Mouse (Mus musculus): ENCODE measurements around the gene Sema4c. TPM values are rescaled to one million over a fixed set of nuclear protein-coding genes. Genes with fewer than 3 reads are reported as not detected.

Gene Sema4c
- total and polyA plus RNA-seq, 3 experiments: 0.87 TPM; not detected in 2

DNA sequence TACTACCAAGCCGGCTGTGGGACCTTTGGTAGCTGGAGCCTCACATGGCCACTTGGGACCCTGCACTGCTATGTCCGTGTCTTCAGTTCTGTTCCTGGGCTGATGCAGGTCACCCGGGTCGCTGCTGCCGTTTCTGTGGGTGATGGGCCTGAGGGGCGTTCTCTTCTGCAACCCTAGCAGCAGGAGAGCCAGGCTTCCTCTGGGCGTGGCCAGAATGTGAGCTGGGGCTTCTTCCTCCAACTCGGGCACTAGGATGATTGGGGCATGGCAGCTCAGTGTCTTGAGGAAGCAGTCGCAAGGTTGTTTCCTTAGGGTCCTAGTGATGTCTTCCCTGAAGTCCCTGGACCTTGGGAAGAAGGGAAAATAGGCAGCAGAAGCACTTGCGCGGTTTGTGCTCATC lies 38.5 kb downstream of the Sema4c start:
- TF ChIP-seq TAL1 (conservative IDR thresholded peaks at IDR 0.05; ENCODE audit: low read depth, low read length): no peak
- TF ChIP-seq GATA1 (IDR thresholded peaks at IDR 0.05; ENCODE audit: borderline replicate concordance, low read length): no peak
- no peak for TF ChIP-seq POLR2AphosphoS5 (IDR thresholded peaks at IDR 0.05; ENCODE audit: insufficient replicate concordance, low read depth, low read length)
- no peak for TF ChIP-seq CTCF (IDR thresholded peaks at IDR 0.05; ENCODE audit: low read depth, low read length)
- no peak for TF ChIP-seq GATA2 (IDR thresholded peaks at IDR 0.05; ENCODE audit: borderline replicate concordance, low read depth, low read length)
- H3K36me3 ChIP-seq (replicated peaks): peaks cover 98% of the 10 kb centered on the region
- no peaks in the 10 kb centered on the region for H3K27me3 ChIP-seq (ENCODE audit: insufficient read depth, low read length)
- peaks cover 37% of the 10 kb centered on the region for H3K4me1 ChIP-seq (ENCODE audit: insufficient read depth, low read depth, low read length)
- H3K4me3 ChIP-seq (ENCODE audit: low read depth, low read length): no peak overlapping the region
- no peaks in the 10 kb centered on the region for H3K9me3 ChIP-seq (replicated peaks)
- DNase-seq (ENCODE audit: low spot score) (no peak), ATAC-seq (ENCODE audit: extremely low read depth, insufficient number of reproducible peaks, low FRiP score, poor library complexity, severe bottlenecking) (no peak)

DNA sequence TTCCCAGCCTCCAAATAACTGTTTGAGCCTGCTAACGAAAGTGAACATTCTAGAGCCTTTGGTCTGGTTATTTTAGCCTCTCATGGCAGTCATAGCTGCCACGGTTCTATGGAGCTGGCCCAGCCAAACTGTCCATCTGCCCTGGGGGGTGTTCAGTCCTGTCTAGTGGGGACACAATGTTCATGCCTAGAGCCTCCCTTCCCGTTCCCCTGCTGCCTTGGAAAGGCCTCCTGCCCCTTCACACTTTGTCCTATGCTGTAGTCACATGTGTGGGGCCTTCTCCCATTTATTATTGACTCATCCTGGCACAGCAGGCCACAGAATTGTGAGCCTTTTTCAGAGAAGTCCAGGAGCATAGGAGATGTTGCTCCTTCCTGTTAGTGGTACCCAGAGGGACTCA lies 39.9 kb downstream of the Sema4c start:
- no peak for TF ChIP-seq GATA1 (IDR thresholded peaks at IDR 0.05; ENCODE audit: borderline replicate concordance, low read length)
- TF ChIP-seq CTCF (IDR thresholded peaks at IDR 0.05; ENCODE audit: low read depth, low read length): no peak
- TF ChIP-seq GATA2 (IDR thresholded peaks at IDR 0.05; ENCODE audit: borderline replicate concordance, low read depth, low read length): no peak
- TF ChIP-seq TAL1 (conservative IDR thresholded peaks at IDR 0.05; ENCODE audit: low read depth, low read length): no peak
- no peak for TF ChIP-seq POLR2AphosphoS5 (IDR thresholded peaks at IDR 0.05; ENCODE audit: insufficient replicate concordance, low read depth, low read length)
- Histone ChIP-seq H3K4me3 (ENCODE audit: low read depth, low read length) (no peak overlapping the region), H3K36me3 (replicated peaks) (peaks cover 93% of the 10 kb centered on the region), H3K9me3 (replicated peaks) (no peaks in the 10 kb centered on the region), H3K27me3 (ENCODE audit: insufficient read depth, low read length) (no peaks in the 10 kb centered on the region), H3K4me1 (ENCODE audit: insufficient read depth, low read depth, low read length) (peaks cover 49% of the 10 kb centered on the region)
- no peak for ATAC-seq (ENCODE audit: extremely low read depth, insufficient number of reproducible peaks, low FRiP score, poor library complexity, severe bottlenecking)
- DNase-seq (ENCODE audit: low spot score): no peak

DNA sequence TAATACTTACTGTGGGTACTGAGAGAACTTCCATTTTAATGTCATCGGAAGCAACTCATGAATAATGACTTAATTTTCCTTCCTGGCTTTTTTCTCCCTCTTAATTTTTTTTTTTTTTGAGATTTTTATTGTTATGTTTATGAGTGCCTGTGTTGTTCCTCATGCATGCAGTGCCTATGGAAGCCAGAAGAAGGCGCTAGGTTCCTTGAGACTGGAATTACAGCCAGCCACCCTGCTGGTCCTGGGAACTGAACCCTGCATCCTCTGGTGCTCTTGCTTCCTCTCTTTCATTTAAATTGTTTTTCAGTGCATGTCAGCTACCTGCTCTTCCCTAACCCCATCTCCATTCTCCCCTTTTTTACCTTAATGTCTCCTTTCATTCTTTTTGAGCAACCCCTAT lies 44.4 kb downstream of the Sema4c start:
- H3K36me3 ChIP-seq (replicated peaks): peaks cover 52% of the 10 kb centered on the region
- peaks cover 58% of the 10 kb centered on the region for H3K4me1 ChIP-seq (ENCODE audit: insufficient read depth, low read depth, low read length)
- H3K4me3 ChIP-seq (ENCODE audit: low read depth, low read length): no peak overlapping the region; the same call in 1 of the 2 replicates
- DNase-seq (ENCODE audit: low spot score): no peak
- no peak for ATAC-seq (ENCODE audit: extremely low read depth, insufficient number of reproducible peaks, low FRiP score, poor library complexity, severe bottlenecking)
- TF ChIP-seq TAL1 (conservative IDR thresholded peaks at IDR 0.05; ENCODE audit: low read depth, low read length): no peak
- TF ChIP-seq POLR2AphosphoS5 (IDR thresholded peaks at IDR 0.05; ENCODE audit: insufficient replicate concordance, low read depth, low read length): no peak
- TF ChIP-seq CTCF (IDR thresholded peaks at IDR 0.05; ENCODE audit: low read depth, low read length): peak; percentile 47
- TF ChIP-seq GATA2 (IDR thresholded peaks at IDR 0.05; ENCODE audit: borderline replicate concordance, low read depth, low read length): no peak
- no peak for TF ChIP-seq GATA1 (IDR thresholded peaks at IDR 0.05; ENCODE audit: borderline replicate concordance, low read length)
- no peaks in the 10 kb centered on the region for H3K27me3 ChIP-seq (ENCODE audit: insufficient read depth, low read length)
- no peaks in the 10 kb centered on the region for H3K9me3 ChIP-seq (replicated peaks)

DNA sequence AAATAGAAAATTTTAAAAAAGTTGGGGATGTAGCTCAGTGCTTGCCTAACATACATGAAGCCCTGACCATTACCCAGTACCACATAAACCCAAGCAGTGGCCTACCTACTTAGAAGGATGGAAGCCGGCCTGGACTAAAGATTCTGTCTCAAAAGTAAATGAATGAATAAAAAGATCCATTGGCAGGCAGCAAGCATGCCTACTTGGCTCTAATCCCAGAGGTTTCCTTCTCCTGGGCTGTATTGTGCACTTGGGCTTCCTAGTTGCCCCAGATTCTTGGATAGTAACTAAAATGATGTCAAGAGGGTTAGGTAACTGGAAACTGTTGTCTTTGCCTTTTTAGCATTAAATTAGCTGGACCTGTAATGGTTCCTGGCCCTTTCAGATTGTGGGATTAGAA lies 44.8 kb downstream of the Sema4c start:
- no peak for DNase-seq (ENCODE audit: low spot score)
- Histone ChIP-seq H3K36me3 (replicated peaks) (peaks cover 48% of the 10 kb centered on the region), H3K9me3 (replicated peaks) (no peaks in the 10 kb centered on the region), H3K27me3 (ENCODE audit: insufficient read depth, low read length) (no peaks in the 10 kb centered on the region), H3K4me1 (ENCODE audit: insufficient read depth, low read depth, low read length) (peaks cover 55% of the 10 kb centered on the region), H3K4me3 (ENCODE audit: low read depth, low read length) (peak overlapping the region; percentile 84)
- no peak for ATAC-seq (ENCODE audit: extremely low read depth, insufficient number of reproducible peaks, low FRiP score, poor library complexity, severe bottlenecking)
- TF ChIP-seq CTCF (IDR thresholded peaks at IDR 0.05; ENCODE audit: low read depth, low read length) (no peak), TAL1 (conservative IDR thresholded peaks at IDR 0.05; ENCODE audit: low read depth, low read length) (no peak), GATA2 (IDR thresholded peaks at IDR 0.05; ENCODE audit: borderline replicate concordance, low read depth, low read length) (no peak), GATA1 (IDR thresholded peaks at IDR 0.05; ENCODE audit: borderline replicate concordance, low read length) (no peak), POLR2AphosphoS5 (IDR thresholded peaks at IDR 0.05; ENCODE audit: insufficient replicate concordance, low read depth, low read length) (no peak)

DNA sequence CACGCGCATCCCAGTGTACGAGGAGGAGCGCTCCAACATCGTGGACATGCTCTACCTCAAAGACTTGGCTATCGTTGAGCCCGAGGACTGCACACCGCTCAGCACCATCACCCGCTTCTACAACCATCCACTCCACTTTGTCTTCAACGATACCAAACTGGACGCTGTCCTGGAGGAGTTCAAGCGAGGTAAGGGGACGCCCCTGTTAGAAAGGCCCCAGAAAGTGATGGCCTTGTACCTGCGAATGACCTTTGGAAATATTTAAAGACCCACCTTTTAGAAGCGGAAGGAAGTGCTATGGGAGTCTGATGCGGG lies 45.2 kb downstream of the Sema4c start:
- no peaks in the 10 kb centered on the region for H3K9me3 ChIP-seq (replicated peaks)
- ATAC-seq (ENCODE audit: extremely low read depth, insufficient number of reproducible peaks, low FRiP score, poor library complexity, severe bottlenecking): no peak
- H3K27me3 ChIP-seq (ENCODE audit: insufficient read depth, low read length): no peaks in the 10 kb centered on the region

DNA sequence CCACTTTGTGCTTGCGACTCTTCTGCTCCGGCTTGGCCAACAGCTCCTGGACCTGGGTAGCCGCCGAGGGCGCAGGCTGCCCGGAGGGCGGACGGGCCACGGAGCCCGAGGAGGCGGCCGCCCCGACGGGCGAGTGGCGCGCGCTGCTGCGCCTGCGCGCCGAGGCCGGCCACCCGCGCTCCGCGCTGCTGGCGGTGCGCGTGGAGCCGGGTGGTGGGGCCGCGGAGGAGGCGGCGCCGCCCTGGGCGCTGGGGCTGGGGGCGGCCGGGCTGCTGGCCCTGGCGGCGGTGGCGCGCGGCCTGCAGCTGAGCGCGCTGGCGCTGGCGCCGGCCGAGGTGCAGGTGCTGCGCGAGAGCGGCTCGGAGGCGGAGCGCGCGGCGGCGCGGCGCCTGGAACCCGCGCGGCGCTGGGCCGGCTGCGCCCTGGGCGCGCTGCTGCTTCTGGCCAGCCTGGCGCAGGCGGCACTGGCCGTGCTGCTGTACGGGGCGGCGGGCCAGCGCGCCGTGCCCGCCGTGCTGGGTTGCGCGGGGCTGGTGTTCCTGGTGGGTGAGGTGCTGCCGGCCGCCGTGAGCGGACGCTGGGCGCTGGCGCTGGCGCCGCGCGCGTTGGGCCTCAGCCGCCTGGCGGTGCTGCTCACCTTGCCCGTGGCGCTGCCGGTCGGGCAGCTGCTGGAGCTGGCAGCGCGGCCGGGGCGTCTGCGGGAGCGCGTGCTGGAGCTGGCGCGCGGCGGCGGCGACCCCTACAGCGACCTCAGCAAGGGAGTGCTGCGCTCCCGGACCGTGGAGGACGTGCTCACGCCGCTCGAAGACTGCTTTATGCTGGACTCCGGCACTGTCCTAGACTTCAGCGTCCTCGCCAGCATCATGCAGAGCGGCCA lies 45.8 kb downstream of the Sema4c start:
- peak; percentile 80 for DNase-seq (ENCODE audit: low spot score)

More for the DNA sequence above, 45.2 kb downstream of the Sema4c start:
- peaks cover 55% of the 10 kb centered on the region for H3K4me1 ChIP-seq (ENCODE audit: insufficient read depth, low read depth, low read length)
- H3K36me3 ChIP-seq (replicated peaks): peaks cover 44% of the 10 kb centered on the region
- H3K4me3 ChIP-seq (ENCODE audit: low read depth, low read length): peak overlapping the region; percentile 84
- DNase-seq (ENCODE audit: low spot score): no peak
- TF ChIP-seq GATA2 (IDR thresholded peaks at IDR 0.05; ENCODE audit: borderline replicate concordance, low read depth, low read length) (no peak), CTCF (IDR thresholded peaks at IDR 0.05; ENCODE audit: low read depth, low read length) (no peak), TAL1 (conservative IDR thresholded peaks at IDR 0.05; ENCODE audit: low read depth, low read length) (no peak), GATA1 (IDR thresholded peaks at IDR 0.05; ENCODE audit: borderline replicate concordance, low read length) (no peak), POLR2AphosphoS5 (IDR thresholded peaks at IDR 0.05; ENCODE audit: insufficient replicate concordance, low read depth, low read length) (no peak)

More for the DNA sequence above, 45.8 kb downstream of the Sema4c start:
- TF ChIP-seq TAL1 (conservative IDR thresholded peaks at IDR 0.05; ENCODE audit: low read depth, low read length) (no peak), GATA2 (IDR thresholded peaks at IDR 0.05; ENCODE audit: borderline replicate concordance, low read depth, low read length) (no peak), CTCF (IDR thresholded peaks at IDR 0.05; ENCODE audit: low read depth, low read length) (no peak), POLR2AphosphoS5 (IDR thresholded peaks at IDR 0.05; ENCODE audit: insufficient replicate concordance, low read depth, low read length) (no peak; the same call in 1 of the 2 replicates), GATA1 (IDR thresholded peaks at IDR 0.05; ENCODE audit: borderline replicate concordance, low read length) (no peak)
- peaks cover 43% of the 10 kb centered on the region for H3K36me3 ChIP-seq (replicated peaks)
- ATAC-seq (ENCODE audit: extremely low read depth, insufficient number of reproducible peaks, low FRiP score, poor library complexity, severe bottlenecking): no peak
- H3K9me3 ChIP-seq (replicated peaks): no peaks in the 10 kb centered on the region
- H3K4me3 ChIP-seq (ENCODE audit: low read depth, low read length): peak overlapping the region; percentile 84
- H3K27me3 ChIP-seq (ENCODE audit: insufficient read depth, low read length): no peaks in the 10 kb centered on the region
- H3K4me1 ChIP-seq (ENCODE audit: insufficient read depth, low read depth, low read length): peaks cover 57% of the 10 kb centered on the region

Measured in G1E (cell line).